Mouse (Mus musculus) heart, embryonic 14.5 days (tissue): ENCODE measurements around the gene Rbm6. TPM values are rescaled to one million over a fixed set of nuclear protein-coding genes. Genes with fewer than 3 reads are reported as not detected.
A peak's percentile ranks its signal among the peaks of the same experiment; 100 is the strongest.

Source experiments
- ATAC-seq: fragments of 200-750 bp; cut with Nextera tagmentation; 2 replicates; pipeline ENCODE4 v1.8.0; 2017; ENCODE audit warnings: low read depth, moderate TSS enrichment; ENCODE audit not compliant: insufficient number of reproducible peaks, insufficient read depth, low FRiP score
- H3K27ac ChIP-seq, 2 experiments: fragments of 200-500 bp in 1 of 2; fragments of 300-500 bp in 1 of 2; sonication (generic) in 1 of 2; replicated peaks in 1 of 2; 2 replicates each; pipeline ENCODE4 v1.5.1; 2012 to 2014; ENCODE audit warnings: low read depth in 2 of 2, low read length in 2 of 2, control low read depth in 1 of 2, mild to moderate bottlenecking in 1 of 2, mixed read lengths in 1 of 2; ENCODE audit not compliant: control insufficient read depth in 1 of 2, insufficient read depth in 1 of 2
- H3K27me3 ChIP-seq: fragments of 300-500 bp; sonication (generic); 2 replicates; pipeline ENCODE4 v1.6.1; 2014; ENCODE audit warnings: mild to moderate bottlenecking, low read length, control low read depth; ENCODE audit not compliant: control insufficient read depth, insufficient read depth
- H3K36me3 ChIP-seq: fragments of 300-500 bp; sonication (generic); 2 replicates; pipeline ENCODE4 v1.6.1; 2014; ENCODE audit warnings: mild to moderate bottlenecking, control low read depth, low read length, mixed read lengths; ENCODE audit not compliant: control insufficient read depth, insufficient read depth
- H3K4me1 ChIP-seq, 2 experiments: fragments of 200-500 bp in 1 of 2; fragments of 300-500 bp in 1 of 2; sonication (generic) in 1 of 2; 2 replicates each; pipeline ENCODE4 v1.6.1; 2012 to 2014; ENCODE audit warnings: low read length in 2 of 2, control low read depth in 1 of 2, mixed read lengths in 1 of 2; ENCODE audit not compliant: control insufficient read depth in 2 of 2, insufficient read depth in 2 of 2
- H3K4me2 ChIP-seq: fragments of 300-500 bp; sonication (generic); 2 replicates; pipeline ENCODE4 v1.6.1; 2014; ENCODE audit warnings: mild to moderate bottlenecking, low read length
- H3K4me3 ChIP-seq, 2 experiments: fragments of 200-500 bp in 1 of 2; fragments of 300-500 bp in 1 of 2; sonication (generic) in 1 of 2; 2 replicates each; pipeline ENCODE4 v1.5.1; 2012 to 2014; ENCODE audit warnings: low read length in 2 of 2, mild to moderate bottlenecking in 2 of 2, control low read depth in 1 of 2, low read depth in 1 of 2, moderate library complexity in 1 of 2; ENCODE audit not compliant: control insufficient read depth in 1 of 2, insufficient read depth in 1 of 2
- H3K9ac ChIP-seq: fragments of 300-500 bp; sonication (generic); 2 replicates; pipeline ENCODE4 v1.6.1; 2014; ENCODE audit warnings: mild to moderate bottlenecking, low read length
- H3K9me3 ChIP-seq: fragments of 300-500 bp; sonication (generic); 2 replicates; pipeline ENCODE4 v1.6.1; 2016; ENCODE audit warnings: low read length, control low read depth; ENCODE audit not compliant: control insufficient read depth
- WGBS: fragments of 180-500 bp; shearing (Covaris S2); extraction: QIAGEN DNeasy Blood & Tissue Kit; methylation state at CpG from one replicate; pipeline ENCODE4 v1.1.7; 2014; 5-methylcytosine and 5-hydroxymethylcytosine counted together
- polyA plus RNA-seq: library from polyadenylated mRNA; unstranded; fragments of >200 nt; fragmentation: Nextera tagmentation; extraction: Ambion mirVana; gene quantifications from 2 replicates; pipeline ENCODE4 v1.2.1, GENCODE M21; 2014

Gene Rbm6
- 41.5 and 42.8 TPM in 2 replicates for polyA plus RNA-seq

DNA sequence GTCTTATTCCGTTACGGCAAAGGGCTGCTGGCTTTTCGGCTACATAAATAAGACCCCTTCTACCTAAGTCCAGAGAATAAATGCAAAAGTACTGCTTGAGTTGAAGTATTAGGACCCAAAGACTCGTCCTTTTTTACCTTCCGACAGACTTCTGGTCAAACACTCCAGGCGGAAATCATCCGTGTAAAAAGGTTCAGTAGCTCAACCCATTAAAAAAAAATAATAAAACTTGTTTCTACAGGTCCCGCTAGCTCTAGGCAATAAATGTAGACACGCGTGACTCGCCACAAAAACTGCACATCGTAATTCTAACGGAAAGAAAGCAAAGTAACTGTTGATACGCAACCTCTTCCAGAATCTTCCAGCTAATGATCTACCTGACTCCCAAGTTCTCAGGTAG lies at the start of gene Rbm6:
Gene Rbm6, minus strand, starts transcription at position 101 of the 400 bp plus-strand sequence.
- ATAC-seq: no peak
- Histone ChIP-seq H3K27me3 (no peaks in the 10 kb centered on the region), H3K36me3 (peaks cover 11% of the 10 kb centered on the region), H3K27ac (peak within 1 kb of the TSS; percentile 83 to 93), H3K9me3 (no peaks in the 10 kb centered on the region), H3K9ac (peak within 1 kb of the TSS; percentile 99), H3K4me3 (peak within 1 kb of the TSS; percentile 74 to 79), H3K4me2 (peak within 1 kb of the TSS; percentile 83), H3K4me1 (0 out of 4 replicates have a peak, but pooled peaks cover 0 to 16% of the 10 kb centered on the region in 2 experiments)
- 8% methylated on average over 14 of the region's 14 CpGs for WGBS

DNA sequence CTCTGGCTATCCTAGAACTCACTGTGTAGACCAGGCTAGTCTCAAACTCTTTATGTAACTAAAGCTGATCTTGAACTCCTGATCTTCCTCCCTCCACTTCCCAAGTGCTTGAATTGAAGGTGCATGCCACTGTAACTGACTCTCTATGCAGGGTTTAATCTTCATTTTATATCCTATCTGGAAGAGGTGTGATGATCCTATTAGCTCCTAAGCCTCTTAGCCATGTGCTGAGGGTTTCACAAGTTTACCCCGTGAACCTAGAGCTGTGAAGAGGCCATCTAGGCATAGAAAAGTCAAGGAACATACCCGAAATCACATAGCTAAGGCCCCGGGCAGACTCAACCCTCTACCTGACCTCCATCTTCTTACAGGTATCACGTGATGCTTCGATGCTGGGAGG lies 46.4 kb upstream of the Rbm6 start:
- 78% methylated on average over 5 of the region's 5 CpGs for WGBS
- Histone ChIP-seq H3K36me3 (no peaks in the 10 kb centered on the region), H3K27ac (no peak overlapping the region), H3K27me3 (0 out of 2 replicates have a peak, but pooled peaks cover 3% of the 10 kb centered on the region), H3K9ac (no peak overlapping the region), H3K4me2 (no peak overlapping the region), H3K4me3 (no peak overlapping the region), H3K9me3 (no peaks in the 10 kb centered on the region), H3K4me1 (peaks cover 15 to 17% of the 10 kb centered on the region in 2 experiments)
- no peak for ATAC-seq

DNA sequence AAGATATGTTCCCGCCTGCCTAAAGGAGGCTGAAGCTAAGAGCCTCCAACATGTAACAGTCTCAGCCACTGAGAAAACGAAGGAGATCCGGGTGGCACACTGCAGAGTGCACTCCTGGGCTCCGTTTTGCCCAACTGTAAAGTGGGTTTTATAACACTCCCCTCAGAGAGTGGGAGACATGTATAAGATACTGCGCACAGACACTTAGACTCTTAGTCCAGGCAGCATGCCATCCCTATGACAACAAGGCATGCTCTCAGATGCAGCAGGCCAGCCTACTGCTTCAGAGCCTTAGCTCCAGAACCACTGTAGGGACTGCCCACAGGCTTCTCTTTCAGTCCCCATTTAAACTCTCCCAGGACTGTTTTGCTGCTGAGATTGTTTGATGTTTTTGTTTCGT lies 45.8 kb upstream of the Rbm6 start:
- Histone ChIP-seq H3K4me2 (no peak overlapping the region), H3K36me3 (no peaks in the 10 kb centered on the region), H3K9me3 (no peaks in the 10 kb centered on the region), H3K27me3 (0 out of 2 replicates have a peak, but pooled peaks cover 3% of the 10 kb centered on the region), H3K4me3 (no peak overlapping the region), H3K27ac (no peak overlapping the region), H3K9ac (no peak overlapping the region), H3K4me1 (peaks cover 9 to 12% of the 10 kb centered on the region in 2 experiments)
- WGBS: 73% methylated on average over 6 of the region's 6 CpGs
- no peak for ATAC-seq

DNA sequence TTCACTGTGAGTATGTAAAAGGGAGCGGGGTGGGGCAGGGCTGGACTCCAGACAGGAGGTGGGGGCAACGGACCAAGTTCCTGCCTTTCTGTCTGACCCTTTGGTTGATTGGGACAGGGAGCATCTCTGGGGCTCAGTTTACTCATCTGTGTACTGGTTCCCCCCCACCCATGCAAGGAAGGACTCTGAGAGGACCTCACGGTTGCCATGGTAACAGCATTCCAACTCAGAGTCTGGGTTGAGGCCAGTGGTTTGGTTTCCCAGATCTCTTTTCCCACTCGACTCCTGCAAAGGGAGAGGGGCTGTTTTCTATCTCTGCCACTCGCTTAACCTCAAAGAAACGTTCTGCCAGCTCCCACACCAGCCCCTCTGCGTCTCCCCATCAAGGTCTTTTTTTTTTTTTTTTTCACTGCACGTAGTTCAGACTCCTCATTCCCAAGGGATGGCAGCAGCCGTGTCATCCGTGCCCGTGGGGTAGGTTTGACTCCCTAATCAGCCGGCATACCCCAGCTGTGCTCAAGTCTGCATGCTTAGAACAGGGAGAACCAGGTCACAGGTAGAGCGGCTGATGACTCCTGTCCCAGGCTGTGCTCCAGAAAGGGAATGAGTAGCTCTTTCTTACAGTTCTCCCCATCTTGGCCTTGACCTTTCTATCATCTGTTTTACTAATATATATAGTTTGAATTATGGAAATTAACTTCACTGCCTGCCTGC lies 45.0 kb upstream of the Rbm6 start:
- H3K4me3 ChIP-seq: no peak overlapping the region
- H3K9me3 ChIP-seq: no peaks in the 10 kb centered on the region
- 28% methylated on average over 13 of the region's 13 CpGs for WGBS
- H3K4me2 ChIP-seq: no peak overlapping the region
- H3K9ac ChIP-seq: no peak overlapping the region
- 0 out of 2 replicates have a peak, but pooled peaks cover 3% of the 10 kb centered on the region for H3K27me3 ChIP-seq
- ATAC-seq: no peak
- H3K4me1 ChIP-seq: peaks cover 4 to 6% of the 10 kb centered on the region in 2 experiments; a peak in 1 of 4 replicates
- no peaks in the 10 kb centered on the region for H3K36me3 ChIP-seq
- no peak overlapping the region for H3K27ac ChIP-seq

DNA sequence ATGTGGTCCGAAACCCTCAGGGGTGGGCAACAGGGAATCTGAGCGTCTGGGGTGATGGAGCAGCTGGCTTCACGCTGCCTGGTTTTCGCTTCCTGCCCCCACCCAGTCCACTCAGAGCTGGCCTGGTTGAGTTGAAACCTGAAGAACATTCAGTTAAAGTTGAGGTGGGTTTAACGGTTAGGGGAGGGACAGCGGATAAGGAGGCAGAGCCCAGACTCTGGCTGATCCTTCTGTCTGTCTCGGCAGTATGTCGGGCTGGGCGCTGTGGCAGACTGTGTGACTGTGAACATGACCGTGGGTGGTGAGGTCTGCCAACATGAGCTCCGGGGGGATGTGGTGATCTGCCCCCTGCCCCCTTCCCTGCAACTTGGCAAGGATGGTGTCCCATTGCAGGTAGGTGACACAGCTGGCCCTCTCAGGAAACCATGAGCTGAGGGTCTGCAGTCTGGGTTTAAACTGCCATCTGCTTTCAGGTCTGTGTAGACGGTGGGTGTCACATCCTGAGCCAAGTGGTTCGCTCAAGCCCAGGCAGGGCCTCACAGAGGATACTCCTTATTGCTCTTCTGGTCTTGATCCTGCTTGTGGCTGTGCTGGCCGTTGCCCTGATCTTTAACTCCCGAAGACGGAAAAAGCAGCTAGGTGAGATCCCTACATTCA lies 41.9 kb upstream of the Rbm6 start:
- Histone ChIP-seq H3K9me3 (no peaks in the 10 kb centered on the region), H3K4me2 (no peak overlapping the region), H3K36me3 (no peaks in the 10 kb centered on the region), H3K4me1 (peaks cover 6 to 8% of the 10 kb centered on the region in 2 experiments; a peak in 2 of 4 replicates), H3K4me3 (no peak overlapping the region), H3K9ac (no peak overlapping the region), H3K27ac (no peak overlapping the region), H3K27me3 (0 out of 2 replicates have a peak, but pooled peaks cover 3% of the 10 kb centered on the region)
- ATAC-seq: no peak
- WGBS: 73% methylated on average over 16 of the region's 16 CpGs

DNA sequence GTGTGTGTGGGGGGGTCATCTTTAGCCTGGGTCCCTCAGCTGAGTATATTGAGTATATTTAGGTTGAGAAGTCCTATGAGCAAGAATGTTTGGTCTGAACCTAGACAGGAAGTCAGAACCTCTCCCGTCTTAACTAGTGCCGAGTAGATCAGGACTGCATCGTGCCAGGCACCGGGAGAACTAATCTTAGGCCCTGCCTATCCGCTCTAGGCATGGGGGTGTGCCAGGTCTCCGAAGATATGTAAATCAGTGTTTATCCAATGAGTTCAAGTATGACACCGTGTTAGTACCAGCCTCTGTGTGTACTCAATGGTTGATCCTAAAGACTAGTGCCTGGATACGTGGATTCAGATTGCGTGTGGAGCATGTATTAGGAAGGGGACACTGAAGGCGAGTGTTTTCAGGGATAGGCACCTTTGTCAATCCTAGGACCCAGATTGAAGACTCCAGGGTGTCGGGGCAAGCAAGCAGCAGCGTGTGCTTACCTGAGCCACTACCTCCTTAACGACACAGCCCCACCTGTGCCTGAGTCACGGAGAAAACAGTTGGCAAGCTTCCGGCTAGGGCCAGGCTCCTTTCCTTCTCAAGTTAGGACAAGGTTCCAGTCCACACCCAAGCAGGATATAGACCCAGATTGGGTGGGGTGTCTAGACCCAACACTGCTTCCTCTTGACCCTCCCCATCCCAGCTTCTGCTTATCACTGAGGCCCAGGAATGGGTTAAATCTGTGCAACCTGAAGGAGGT lies 37.2 kb upstream of the Rbm6 start:
- peak overlapping the region; percentile 80; the same call in 1 of the 2 replicates for H3K4me2 ChIP-seq
- peaks cover 34 to 35% of the 10 kb centered on the region in 2 experiments for H3K4me1 ChIP-seq
- ATAC-seq: no peak
- no peak overlapping the region for H3K9ac ChIP-seq
- no peaks in the 10 kb centered on the region for H3K27me3 ChIP-seq
- H3K4me3 ChIP-seq: no peak overlapping the region
- WGBS: 75% methylated on average over 15 of the region's 15 CpGs
- H3K27ac ChIP-seq: peak overlapping the region; percentile 8 to 21; a peak in 1 of 4 replicates
- H3K36me3 ChIP-seq: no peaks in the 10 kb centered on the region
- H3K9me3 ChIP-seq: no peaks in the 10 kb centered on the region

DNA sequence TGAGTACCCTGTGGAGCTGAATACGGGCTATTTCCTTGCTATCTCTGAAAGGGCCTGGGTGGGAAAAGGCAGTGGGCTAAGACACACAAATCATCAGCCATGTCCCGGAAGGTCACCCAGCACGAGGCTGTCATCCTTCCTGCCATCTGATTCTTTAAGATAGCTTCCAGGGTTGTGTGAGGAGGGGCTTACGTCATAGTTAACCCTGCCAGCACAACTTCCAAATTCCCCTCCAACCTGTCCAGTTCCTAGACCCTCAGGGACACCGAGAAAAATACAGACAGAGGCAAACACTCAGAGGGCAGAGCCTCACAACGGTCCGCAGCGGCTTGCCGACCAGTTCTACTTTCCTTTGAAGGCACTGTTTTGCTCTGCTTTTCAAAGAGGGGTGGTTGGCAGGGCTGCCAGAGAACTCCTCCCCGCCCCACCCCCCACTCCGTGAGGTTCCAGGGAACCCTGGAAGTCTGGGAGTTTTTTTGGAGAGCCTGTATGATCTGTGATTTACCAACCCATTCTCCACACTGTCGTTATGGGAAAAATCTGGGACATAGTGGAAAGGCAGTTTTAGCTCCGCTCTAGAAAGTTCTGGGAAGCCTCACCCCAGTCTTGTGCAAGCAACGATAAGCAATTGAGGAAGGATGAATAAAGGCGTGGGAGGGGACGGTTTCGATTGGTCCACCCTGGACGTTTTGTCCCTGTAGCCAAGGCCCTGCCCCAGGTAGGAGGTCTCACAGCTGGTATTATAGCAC lies 35.5 kb upstream of the Rbm6 start:
- peak overlapping the region; percentile 14 for H3K9ac ChIP-seq
- H3K9me3 ChIP-seq: no peaks in the 10 kb centered on the region
- peak overlapping the region; percentile 14 to 28; a peak in 3 of 4 replicates for H3K4me3 ChIP-seq
- H3K27me3 ChIP-seq: no peaks in the 10 kb centered on the region
- H3K4me1 ChIP-seq: peaks cover 34 to 39% of the 10 kb centered on the region in 2 experiments
- 34% methylated on average over 18 of the region's 18 CpGs for WGBS
- no peaks in the 10 kb centered on the region for H3K36me3 ChIP-seq
- H3K4me2 ChIP-seq: peak overlapping the region; percentile 80
- no peak for ATAC-seq
- H3K27ac ChIP-seq: peak overlapping the region; percentile 15 to 41; a peak in 1 of 4 replicates
